Mouse (Mus musculus) T-cell, adult 2 months (primary cell): ENCODE measurements around the gene Ric3.

Source experiments
- DNase-seq: peaks from one replicate; pipeline ENCODE4 v3.0.0; 2022; ENCODE audit warnings: low spot score

Gene Ric3

DNA sequence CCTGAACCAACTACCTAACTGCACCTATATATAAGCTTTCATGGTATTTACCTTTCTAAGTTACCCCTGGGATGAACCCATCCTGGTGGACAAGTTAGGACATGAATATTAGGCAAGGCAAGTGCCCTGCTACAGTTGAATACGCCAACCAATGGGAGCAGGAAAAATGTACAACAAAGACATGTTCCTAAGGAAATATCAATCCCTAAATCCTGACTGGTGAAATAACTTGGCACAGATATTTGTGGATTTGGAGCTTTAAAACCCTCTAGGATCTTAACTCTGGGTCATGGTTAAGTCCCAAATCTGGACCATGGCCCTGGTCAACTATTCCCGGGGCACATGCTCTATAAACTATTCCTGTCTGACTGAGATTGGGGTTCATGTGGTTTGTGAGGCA, 37.3 kb downstream of the Ric3 start:
- DNase-seq, result no peak

DNA sequence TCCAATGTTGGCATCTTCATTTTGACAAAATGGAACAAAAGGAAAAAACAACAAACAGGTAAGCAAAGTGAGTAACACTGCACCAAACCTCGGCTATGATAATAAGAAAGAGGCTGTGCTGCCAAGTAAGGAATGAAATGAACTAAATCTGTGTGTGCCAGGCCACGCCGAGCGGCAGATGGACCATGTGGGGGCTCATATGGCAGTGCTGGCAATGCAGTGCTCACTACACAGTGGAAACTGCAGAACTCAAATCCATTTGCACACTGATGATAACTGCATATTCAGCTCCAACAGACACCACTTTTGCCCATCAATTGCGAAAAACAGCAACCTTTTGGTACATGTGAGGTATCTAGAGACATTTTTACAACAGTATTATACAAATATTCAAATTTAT, 43.7 kb downstream of the Ric3 start:
- no peak for DNase-seq

DNA sequence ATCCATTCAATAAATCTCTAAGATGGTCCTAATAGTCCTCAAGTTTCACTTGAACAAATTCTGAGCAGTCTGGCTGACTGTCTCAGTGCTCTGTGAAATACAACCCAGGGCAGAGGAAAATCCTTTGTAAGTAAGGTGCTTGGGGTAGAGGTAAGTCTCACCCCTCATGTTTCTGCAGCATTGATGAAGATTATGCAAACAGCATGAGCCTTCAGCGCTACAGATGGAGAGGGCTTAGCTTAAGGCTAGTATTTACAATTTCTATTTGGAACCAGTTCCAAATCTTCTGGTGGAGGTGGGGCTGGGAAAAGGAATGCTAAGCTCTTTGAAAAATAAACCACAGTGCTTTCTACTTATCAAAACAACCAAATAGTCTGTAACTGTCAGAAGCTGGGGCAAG, 44.1 kb downstream of the Ric3 start:
- DNase-seq, result no peak

DNA sequence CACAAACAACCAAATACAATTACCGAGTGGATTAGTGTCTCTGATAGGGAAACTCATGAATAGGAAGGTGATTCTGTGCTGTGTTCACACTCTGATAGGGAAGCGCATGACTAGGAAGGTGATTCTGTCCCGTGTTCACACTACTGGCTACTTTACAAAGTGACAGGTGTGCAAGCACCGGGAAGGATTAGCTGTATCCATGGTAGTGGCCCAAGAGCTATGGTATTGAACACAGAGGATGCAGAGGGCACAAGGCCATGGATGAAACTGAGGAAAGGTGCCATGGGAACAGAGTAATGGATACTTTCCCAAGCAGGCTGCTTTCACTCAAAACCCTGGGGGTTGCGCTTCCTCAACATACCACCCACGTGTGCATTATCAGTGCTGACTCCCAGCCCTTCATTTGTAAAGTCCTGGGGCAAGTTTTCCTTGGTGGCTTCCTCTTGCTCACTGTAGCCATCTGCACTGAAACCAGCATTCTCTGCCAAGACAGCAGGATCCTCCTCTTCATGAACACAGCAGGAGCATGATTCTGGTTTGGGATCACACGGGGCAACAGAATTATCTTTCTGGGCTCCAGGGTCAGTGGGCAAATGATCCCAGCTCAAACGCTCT, 44.9 kb downstream of the Ric3 start:
- DNase-seq, result no peak

DNA sequence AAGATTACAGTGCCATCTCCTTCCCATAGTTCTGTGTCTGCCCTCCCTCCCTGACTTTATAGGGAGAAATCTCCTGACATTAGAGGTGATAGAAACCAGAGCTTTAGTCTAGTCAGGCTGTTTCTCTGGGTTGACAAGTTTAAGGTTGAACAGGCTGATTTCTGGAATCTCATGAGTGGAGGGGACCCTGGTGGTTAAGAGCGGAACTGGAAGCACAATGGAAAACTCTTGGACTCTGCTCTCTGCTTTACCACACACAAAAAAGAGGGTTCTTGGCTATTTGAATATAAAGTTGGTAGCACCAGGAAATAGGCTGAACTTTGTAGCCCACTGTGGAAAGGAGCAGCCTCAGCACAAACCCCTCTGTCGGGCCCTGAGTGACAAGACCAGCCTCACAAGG, 51.1 kb downstream of the Ric3 start:
- DNase-seq, result no peak

DNA sequence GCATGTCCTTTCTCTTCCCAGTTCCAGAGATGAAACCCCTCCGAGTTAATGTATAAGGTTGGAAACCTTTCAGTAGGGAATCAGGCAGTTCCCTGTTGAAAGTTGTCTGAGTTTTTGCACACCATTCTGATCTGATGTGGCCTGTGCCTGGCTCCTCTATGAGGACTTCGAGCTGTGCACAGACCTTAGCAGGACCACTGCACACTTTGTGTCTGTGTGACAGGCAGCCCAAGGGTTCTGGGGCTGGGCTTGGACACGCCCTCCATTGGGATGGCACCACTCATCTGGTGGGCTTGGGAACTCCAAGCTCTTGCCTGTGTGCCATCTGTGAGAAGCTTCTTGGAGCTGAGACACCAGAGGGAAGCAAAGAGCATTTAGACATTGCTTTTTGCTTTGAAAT, 51.8 kb downstream of the Ric3 start:
- DNase-seq, result no peak

DNA sequence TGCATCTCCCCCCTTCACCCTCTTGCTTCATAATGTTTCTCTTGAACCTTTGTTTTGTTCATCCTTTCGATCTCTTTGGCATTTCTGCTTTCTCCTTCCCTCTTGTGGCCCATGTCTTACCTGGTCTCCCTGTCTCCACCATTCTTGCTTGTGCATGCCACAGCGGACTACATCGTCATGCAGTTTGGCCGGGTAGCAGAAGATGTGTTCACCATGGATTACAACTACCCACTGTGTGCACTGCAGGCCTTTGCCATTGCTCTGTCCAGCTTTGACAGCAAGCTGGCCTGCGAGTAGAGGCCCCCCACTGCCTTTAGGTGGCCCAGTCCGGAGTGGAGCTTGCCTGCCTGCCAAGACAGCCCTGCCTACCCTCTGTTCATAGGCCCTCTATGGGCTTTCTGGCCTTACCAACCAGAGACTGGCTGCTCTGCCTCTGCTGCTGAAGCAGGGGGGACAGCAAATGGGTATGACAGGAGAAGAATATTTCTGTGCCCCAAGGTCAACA, 53.1 kb downstream of the Ric3 start:
- DNase-seq, result no peak

DNA sequence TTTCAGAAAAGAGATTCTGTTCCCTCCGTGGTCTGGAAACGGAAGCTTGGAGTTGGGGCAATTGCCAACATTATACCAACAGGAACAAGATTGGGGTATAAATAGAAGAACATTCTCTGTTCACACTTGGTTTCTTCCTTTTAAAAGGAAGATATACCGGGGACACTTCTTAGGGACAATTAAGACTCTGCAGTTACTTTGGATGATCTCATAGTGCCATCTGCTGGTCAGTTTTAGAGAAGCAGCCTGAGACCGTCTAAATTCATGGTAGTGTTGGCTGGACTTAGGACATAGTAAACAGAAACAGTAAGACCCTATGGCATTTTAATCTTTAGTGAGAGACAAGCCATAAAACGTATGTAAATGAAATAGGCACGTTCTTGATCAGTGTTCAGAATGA, 54.9 kb downstream of the Ric3 start:
- no peak for DNase-seq

DNA sequence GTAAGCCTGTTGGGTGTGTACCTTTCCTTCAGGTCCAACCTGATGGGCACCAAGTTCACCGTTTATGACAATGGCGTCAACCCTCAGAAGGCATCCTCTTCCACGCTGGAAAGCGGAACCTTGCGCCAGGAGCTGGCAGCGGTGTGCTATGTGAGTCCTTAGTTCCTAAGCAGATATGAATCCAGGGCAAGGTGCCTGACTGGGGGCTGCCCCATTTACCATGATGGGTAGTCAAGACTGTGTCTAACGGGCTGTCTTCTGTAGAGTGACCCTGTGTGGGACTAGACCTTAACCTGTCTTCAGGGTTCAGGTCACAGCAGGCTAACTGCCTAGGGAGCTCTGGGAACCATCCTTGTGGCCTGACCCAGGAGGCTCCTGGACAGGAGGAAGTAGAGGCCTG, 55.4 kb downstream of the Ric3 start:
- DNase-seq, result no peak

DNA sequence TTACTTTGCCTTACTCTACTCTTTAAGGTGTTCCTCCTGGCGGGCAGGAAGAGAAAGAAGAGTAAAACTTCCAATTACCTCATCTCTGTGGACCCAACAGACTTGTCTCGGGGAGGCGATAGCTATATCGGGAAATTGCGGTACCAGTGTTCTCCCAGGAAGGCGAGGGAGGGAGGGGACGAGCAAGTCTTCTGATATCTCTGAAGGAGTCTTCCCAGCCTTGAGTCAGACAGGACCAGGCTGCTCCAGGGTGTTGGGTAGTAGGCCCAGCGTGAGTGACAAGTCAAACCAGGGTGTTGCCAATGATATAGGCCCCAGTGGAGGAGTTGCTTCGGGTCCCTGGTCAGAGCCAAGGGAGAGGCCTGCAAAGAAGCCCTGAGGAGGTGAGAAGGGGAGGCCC, 56.2 kb downstream of the Ric3 start:
- DNase-seq, result no peak

DNA sequence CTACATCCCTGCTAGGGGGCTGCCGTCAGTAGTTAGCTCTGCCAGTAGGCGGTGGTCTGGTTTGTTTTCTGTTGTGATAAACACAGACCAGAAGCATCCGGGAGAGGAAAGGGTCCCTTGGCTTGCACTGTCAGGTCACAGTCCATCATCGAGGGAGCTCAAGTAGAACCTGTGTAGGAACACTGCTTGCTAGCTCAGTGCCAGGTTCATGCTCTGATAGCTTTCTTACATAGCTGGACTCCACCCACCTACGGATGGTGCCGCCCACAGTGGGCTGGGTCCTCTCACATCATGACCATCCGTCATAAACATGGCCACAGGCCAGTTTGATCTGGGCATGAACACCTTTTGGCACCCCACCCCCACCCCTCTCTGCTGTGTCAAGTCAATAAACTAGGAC, 57.4 kb downstream of the Ric3 start:
- no peak for DNase-seq

DNA sequence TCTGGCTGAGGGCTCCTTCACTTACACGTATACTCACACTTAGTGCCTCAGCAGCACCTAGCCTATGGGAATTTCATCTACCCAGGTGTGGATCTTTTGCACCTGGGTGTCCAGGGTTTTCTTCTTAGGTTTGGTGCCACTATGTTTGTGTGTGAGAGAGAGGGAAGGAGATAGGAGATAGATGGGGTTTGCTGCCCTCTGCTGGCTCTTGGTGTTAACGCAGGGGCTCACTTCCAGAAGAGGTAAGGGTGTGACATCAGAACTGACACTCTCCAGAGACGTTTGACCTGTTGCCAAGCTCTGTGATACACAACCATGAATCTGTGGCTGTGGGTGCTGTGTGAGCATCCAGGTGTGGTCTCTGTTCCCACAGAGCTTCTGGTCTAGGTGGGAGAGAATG, 61.7 kb downstream of the Ric3 start:
- DNase-seq, result no peak

DNA sequence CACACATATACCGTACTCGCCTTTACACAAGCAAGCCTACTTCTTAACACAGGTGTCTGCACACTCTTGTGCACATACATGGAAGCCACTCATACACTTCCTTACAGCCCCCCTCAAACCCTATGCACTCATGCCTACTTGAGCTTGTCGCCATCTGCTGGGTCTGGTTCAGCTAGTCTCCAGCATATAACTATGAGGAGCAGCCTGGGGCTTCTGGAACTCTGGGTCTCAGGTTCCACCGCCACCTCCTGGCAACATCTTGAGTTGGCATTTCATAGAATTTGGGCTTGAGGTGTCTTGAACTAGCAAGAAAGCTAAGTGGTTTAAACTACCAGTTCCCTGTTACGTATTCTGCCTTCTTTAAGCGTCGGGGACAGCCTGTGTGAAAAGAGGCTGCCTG, 63.9 kb downstream of the Ric3 start:
- DNase-seq, result no peak

DNA sequence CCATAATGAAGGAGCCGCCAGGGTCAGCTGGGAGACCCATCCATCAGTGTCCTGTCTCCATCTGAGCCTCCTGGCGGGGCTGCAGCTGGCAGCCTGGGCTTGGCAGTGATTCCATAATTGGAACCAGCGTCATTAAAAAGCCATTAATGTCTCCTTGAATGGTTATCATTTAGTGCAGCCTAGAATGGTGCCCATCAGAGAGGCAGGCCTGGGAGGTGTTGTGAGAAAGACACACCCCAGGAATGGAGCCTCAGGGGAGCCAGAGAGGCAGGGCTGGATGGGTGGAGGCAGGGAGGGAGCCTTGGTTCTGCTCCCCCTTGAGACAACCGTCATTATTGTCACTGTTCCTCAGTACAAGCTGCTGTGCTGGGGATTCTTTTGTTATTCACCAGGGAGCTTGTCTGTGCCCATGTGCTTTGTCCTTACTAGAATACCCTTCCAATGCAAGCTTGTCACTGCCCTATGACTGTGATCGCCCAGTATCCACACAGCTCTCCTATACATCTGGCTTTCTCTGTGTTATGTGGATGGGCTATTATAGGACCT, 66.7 kb downstream of the Ric3 start:
- no peak for DNase-seq

DNA sequence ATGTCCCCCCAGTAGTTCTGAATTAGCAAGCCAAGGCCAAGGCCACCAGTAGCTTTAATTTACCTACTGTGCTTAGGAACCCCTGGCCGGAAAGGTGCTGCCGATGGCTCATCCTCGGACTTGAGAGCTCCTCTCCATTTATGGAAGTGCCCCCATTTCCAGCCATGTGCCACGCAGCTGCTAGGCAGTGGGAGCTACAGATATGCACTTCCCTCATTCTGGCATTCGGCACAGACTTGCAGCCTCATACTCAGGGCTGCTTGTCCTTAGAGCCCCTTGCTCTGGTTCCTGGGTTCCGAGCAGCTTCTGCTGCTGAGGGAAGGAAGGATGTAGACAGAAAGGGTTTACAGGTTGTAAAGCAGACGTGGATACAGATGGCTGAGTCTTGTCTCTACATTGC, 68.3 kb downstream of the Ric3 start:
- no peak for DNase-seq

DNA sequence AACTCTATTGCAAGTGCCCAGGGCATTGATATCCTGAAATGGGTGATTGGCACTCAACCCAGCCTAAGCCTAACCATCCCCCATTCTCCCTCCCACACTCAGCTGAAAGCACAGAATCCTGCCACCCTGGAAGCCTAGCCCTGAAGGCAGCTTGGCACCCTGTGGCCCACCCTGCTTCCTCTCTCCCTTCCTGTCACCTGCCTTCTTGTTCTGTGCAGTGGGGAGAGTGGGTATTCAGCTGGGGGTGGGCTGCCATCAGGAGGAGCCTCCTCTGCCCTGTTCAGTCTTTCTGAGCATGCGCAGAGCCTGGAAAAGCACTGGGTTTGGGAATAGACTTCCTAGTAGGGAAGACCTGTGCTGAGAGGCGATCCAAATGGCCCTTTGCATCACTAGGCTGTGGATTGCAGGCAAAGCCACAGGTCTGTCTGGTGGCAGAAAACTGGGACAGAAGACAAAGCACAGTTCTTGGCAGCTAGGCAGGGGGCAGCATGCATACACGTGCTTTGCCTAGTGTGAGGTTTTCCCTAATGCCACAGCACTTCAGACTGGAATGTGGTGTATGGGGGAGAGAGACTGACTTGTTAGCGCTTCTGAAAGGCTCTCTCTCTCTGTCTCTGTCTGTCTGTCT, 70.0 kb downstream of the Ric3 start:
- DNase-seq, result no peak

DNA sequence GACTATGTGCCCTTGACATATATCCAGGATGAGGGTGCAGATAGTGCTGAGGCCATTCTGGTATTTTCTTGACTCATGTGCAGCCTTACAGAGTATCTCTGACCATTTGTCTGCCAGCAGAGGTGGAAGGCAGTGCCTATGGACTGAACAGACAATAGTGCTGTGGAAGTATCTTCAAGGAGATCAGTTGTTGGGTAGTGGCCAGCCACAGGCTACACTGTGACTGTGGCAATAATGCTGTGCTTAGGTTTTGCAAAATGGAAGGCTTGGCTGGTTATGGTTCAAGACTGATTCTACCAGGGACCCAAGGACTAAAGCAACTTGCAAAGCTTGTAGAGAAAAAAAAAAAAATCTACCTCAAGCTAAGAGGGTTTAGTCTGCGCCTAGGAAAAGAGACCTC, 70.6 kb downstream of the Ric3 start:
- DNase-seq, result no peak

DNA sequence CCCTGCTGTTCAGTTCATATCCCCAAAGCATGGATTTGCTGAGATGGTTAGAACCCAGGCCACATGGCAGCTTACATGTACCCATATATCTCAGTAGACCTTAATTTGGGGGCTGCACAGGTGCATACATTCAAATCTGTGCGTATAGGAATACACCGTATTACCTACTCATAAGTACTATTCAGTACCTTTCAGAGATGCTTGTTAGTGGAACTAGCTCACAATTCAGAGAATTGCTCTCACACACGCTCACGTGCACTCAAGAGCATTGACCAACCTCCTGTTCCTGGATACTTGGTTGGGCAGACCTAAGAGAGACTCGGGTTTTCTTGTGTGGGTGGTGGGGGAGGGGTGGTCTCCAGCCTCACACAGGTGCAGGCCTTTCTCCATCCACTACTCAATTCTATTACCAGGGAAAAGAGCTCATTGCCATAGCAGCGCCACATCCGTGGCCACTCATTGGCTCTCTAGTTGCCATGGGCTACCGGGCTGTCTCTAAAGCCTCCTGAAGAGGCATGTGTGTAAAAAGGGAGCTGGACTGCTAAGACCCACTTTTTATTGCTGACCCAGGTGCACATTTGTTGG, 71.4 kb downstream of the Ric3 start:
- DNase-seq, result no peak

DNA sequence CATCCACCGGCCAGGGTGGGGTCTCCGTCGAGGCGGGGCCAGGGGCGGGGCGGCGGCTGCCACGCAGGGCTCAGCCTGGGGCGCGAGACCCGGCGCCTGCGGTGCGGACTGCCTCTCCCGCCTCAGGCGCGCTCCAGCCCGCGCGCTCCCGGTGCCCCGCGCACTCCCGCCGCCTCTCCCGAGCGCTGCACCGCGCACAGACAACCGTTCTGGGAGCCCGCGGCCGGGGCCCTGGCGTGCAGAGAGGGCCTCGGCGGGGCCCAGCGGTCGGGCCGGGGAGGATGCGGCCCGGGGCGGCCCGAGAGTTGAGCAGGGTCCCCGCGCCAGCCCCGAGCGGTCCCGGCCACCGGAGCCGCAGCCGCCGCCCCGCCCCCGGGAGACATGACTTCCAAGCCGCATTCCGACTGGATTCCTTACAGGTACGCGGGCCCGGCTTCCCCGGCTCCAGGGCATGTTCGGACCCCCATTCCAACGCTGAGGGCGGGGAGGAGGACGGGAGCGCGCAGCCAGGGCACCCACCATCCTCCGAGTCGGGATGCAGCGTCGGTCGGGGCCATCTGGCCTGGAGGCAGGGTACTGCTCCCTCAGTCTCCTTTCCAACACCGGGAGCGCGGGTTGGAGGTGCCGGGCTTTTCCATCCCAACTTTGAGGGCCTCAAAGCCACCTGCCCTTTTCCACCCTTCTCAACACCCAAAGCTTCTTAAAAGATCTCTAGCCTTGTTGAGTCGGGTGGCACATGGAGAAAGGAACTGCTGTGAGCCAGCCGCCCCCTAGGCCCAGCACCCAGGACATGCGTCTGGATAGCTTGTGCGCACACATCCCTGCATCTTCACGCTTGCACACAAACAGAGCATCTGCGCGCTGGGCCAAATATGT, 72.2 kb downstream of the Ric3 start:
- no peak for DNase-seq

DNA sequence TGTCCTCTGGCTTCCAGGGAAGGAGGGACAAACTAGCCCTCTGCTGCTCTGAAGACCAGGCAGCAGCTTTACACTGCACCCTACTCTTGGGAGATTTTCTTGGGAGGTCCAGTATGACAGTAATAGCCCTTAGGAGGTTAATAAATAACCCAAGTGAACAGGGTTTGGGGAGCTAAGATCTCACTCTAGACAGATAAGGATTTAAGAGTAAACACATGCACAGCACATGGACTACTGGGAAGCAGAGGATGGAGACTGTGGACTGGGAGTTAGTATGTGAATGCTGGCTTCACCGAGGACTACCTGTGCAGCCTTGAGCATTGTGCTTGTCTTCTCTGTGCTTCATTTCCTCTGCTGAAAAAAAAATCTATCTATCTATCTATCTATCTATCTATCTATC, 73.9 kb downstream of the Ric3 start:
- DNase-seq, result no peak

DNA sequence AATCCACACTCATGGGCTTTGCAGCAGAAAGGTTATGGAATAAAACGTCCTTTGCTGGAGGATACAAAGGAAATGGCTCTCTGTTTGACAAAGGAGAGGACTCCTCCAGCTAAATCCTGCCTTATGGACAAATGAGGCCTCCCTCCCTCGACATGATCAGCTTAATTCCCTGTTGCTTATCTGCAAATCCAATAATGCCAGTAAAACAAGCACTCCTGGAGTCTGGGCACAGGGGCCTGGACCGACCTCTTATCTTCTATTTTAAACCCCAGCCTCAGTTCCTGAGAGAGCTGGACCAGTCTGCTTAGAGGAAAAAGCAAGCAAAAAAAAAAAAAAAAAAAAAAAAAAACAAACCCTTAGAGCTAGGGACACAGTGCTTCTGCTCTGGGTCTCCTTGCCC, 79.5 kb downstream of the Ric3 start:
- no peak for DNase-seq

DNA sequence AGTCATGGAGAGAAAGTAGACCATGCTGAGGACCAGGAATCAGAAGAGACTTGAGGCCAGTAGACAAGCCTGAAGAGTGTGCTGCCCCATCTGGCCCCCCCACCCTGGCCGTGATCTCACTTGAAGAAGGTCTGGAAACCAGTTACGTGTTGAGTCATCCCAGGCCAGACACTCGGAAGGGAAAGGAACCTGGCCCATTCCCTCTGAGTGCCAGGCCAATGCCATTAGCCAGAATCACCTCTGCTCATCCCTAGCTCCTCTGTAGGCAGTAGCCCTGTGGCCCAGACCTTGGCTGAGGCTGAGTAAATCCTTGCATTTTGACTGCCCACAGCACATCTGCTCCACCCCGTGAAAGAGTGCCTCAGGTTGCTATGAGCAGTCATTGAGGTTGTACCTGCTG, 81.2 kb downstream of the Ric3 start:
- DNase-seq, result no peak
